Mouse (Mus musculus) MEL (cell line): ENCODE measurements around the gene Pomp. TPM values are rescaled to one million over a fixed set of nuclear protein-coding genes. Genes with fewer than 3 reads are reported as not detected.

Experiments
- DNase-seq: peaks from one replicate; pipeline ENCODE4 v3.0.0; 2011; ENCODE audit warnings: low read depth, low spot score
- H3K27ac ChIP-seq: 2 replicates; pipeline ENCODE4 v1.5.1; 2012; ENCODE audit warnings: low read depth, mild to moderate bottlenecking, control low read depth, low read length, moderate library complexity; ENCODE audit not compliant: control insufficient read depth
- H3K27me3 ChIP-seq, 2 experiments: fragments of 150-350 bp in 1 of 2; sonication (generic) in 1 of 2; 2 replicates each; pipeline ENCODE4 v1.6.1; 2012; ENCODE audit warnings: low read length in 2 of 2, mild to moderate bottlenecking in 2 of 2, improper control_type of control experiment in 1 of 2, moderate library complexity in 1 of 2; ENCODE audit not compliant: insufficient read depth in 2 of 2, control insufficient read depth in 1 of 2
- H3K36me3 ChIP-seq, 2 experiments: 2 replicates each; pipeline ENCODE4 v1.6.1; 2012 to 2014; ENCODE audit warnings: low read length in 2 of 2, improper control_type of control experiment in 1 of 2, inconsistent platforms in 1 of 2, mild to moderate bottlenecking in 1 of 2; ENCODE audit not compliant: insufficient read depth in 2 of 2, control insufficient read depth in 1 of 2
- H3K4me1 ChIP-seq, 2 experiments: fragments of 150-350 bp in 1 of 2; sonication (generic) in 1 of 2; 2 replicates each; pipeline ENCODE4 v1.6.1; 2012; ENCODE audit warnings: low read length in 2 of 2, improper control_type of control experiment in 1 of 2, mild to moderate bottlenecking in 1 of 2; ENCODE audit not compliant: insufficient read depth in 2 of 2, control insufficient read depth in 1 of 2
- H3K4me3 ChIP-seq, 2 experiments: fragments of 150-350 bp in 1 of 2; sonication (generic) in 1 of 2; 2 replicates each; pipeline ENCODE4 v1.5.1; 2012; ENCODE audit warnings: low read depth in 2 of 2, low read length in 2 of 2, mild to moderate bottlenecking in 2 of 2, moderate library complexity in 2 of 2, control low read depth in 1 of 2, improper control_type of control experiment in 1 of 2; ENCODE audit not compliant: control insufficient read depth in 1 of 2, insufficient read depth in 1 of 2
- H3K79me2 ChIP-seq: 2 replicates; pipeline ENCODE4 v1.6.1; 2012; ENCODE audit warnings: mild to moderate bottlenecking, low read length, moderate library complexity; ENCODE audit not compliant: control insufficient read depth, poor library complexity, insufficient read depth
- H3K9ac ChIP-seq: 2 replicates; pipeline ENCODE4 v1.6.1; 2012; ENCODE audit warnings: low read depth, mild to moderate bottlenecking, control low read depth, low read length, moderate library complexity; ENCODE audit not compliant: control insufficient read depth, poor library complexity, severe bottlenecking
- H3K9me3 ChIP-seq: fragments of 150-350 bp; sonication (generic); replicated peaks from 2 replicates; pipeline ENCODE4 v1.6.1; 2012; ENCODE audit warnings: mild to moderate bottlenecking, low read length, improper control_type of control experiment, moderate library complexity; ENCODE audit not compliant: insufficient read depth
- ELF1 ChIP-seq: IDR thresholded peaks from 2 replicates; pipeline ENCODE4 v1.6.1; 2014; ENCODE audit warnings: low read depth, mild to moderate bottlenecking, inconsistent platforms, low read length, improper control_type of control experiment, moderate library complexity
- GABPA ChIP-seq: IDR thresholded peaks from 2 replicates; pipeline ENCODE4 v1.6.1; 2012; ENCODE audit warnings: low read depth, mild to moderate bottlenecking, inconsistent platforms, low read length, improper control_type of control experiment, moderate library complexity
- JUND ChIP-seq: IDR thresholded peaks from 2 replicates; pipeline ENCODE4 v1.6.1; 2011; ENCODE audit warnings: low read depth, mild to moderate bottlenecking, improper control_type of control experiment, low read length
- MAX ChIP-seq: IDR thresholded peaks from 2 replicates; pipeline ENCODE4 v1.6.1; 2011; ENCODE audit warnings: low read length, improper control_type of control experiment
- MAZ ChIP-seq: IDR thresholded peaks from 2 replicates; pipeline ENCODE4 v1.6.1; 2012; ENCODE audit warnings: low read depth, mild to moderate bottlenecking, inconsistent platforms, low read length, improper control_type of control experiment
- MXI1 ChIP-seq: IDR thresholded peaks from 2 replicates; pipeline ENCODE4 v1.6.1; 2011; ENCODE audit warnings: mild to moderate bottlenecking, low read depth, low read length, improper control_type of control experiment
- MYB ChIP-seq: IDR thresholded peaks from 2 replicates; pipeline ENCODE4 v1.6.1; 2011; ENCODE audit warnings: mild to moderate bottlenecking, low read depth, low read length, improper control_type of control experiment
- MYC ChIP-seq: IDR thresholded peaks from 2 replicates; pipeline ENCODE4 v1.6.1; 2011; ENCODE audit warnings: low read depth, mild to moderate bottlenecking, low read length, improper control_type of control experiment, moderate library complexity
- NRF1 ChIP-seq: IDR thresholded peaks from 2 replicates; pipeline ENCODE4 v1.6.1; 2014; ENCODE audit warnings: low read depth, mild to moderate bottlenecking, inconsistent platforms, low read length, improper control_type of control experiment, moderate library complexity; ENCODE audit not compliant: poor library complexity, insufficient read depth, severe bottlenecking
- SIN3A ChIP-seq: IDR thresholded peaks from 2 replicates; pipeline ENCODE4 v1.6.1; 2012; ENCODE audit warnings: low read length, improper control_type of control experiment, inconsistent platforms
- TCF12 ChIP-seq: IDR thresholded peaks from 2 replicates; pipeline ENCODE4 v1.6.1; 2014; ENCODE audit warnings: low read depth, mild to moderate bottlenecking, inconsistent platforms, low read length, improper control_type of control experiment, moderate library complexity
- USF1 ChIP-seq: IDR thresholded peaks from 2 replicates; pipeline ENCODE4 v1.6.1; 2014; ENCODE audit warnings: low read depth, mild to moderate bottlenecking, inconsistent platforms, low read length, improper control_type of control experiment, moderate library complexity
- USF2 ChIP-seq, 2 experiments: IDR thresholded peaks; 2 replicates each; pipeline ENCODE4 v1.6.1; 2011 to 2012; ENCODE audit warnings: improper control_type of control experiment in 2 of 2, low read length in 2 of 2, borderline replicate concordance in 1 of 2, inconsistent platforms in 1 of 2, low read depth in 1 of 2, mild to moderate bottlenecking in 1 of 2; ENCODE audit not compliant: insufficient read depth in 1 of 2
- ZMIZ1 ChIP-seq: IDR thresholded peaks from 2 replicates; pipeline ENCODE4 v1.6.1; 2012; ENCODE audit warnings: low read depth, mild to moderate bottlenecking, inconsistent platforms, low read length, improper control_type of control experiment, moderate library complexity
- ZNF384 ChIP-seq: IDR thresholded peaks from 2 replicates; pipeline ENCODE4 v1.6.1; 2012; ENCODE audit warnings: low read depth, mild to moderate bottlenecking, inconsistent platforms, low read length, improper control_type of control experiment
- polyA plus RNA-seq, 2 experiments: library from polyadenylated mRNA; stranded (reverse) in 1 of 2; unstranded in 1 of 2; fragments of >175 nt in 1 of 2; fragments of >200 nt in 1 of 2; gene quantifications; 2 replicates each; pipeline versions ENCODE4 v1.2.1 to v1.2.4; 2012; ENCODE audit warnings: low replicate concordance in 2 of 2, low read depth in 1 of 2; ENCODE audit not compliant: insufficient read length in 2 of 2, insufficient read depth in 1 of 2, missing spikeins in 1 of 2
- total RNA-seq: library from RNA; depleted of rRNA; stranded (reverse); fragments of 300-350 nt; gene quantifications from 2 replicates; pipeline ENCODE4 v1.2.3, GENCODE M21; 2012

The Pomp gene
- total and polyA plus RNA-seq, 3 experiments: 348 to 500 TPM; not detected in 1

GRCm38 (mm10) chr5:147812255-147813040 is 47.8 kb upstream of the Pomp start:
- Histone ChIP-seq H3K79me2 (no peaks in the 10 kb centered on the region), H3K4me1 (no peaks in the 10 kb centered on the region), H3K36me3 (no peaks in the 10 kb centered on the region), H3K27ac (no peak overlapping the region), H3K4me3 (no peak overlapping the region), H3K9ac (no peak overlapping the region), H3K9me3 (0 out of 2 replicates have a peak, but pooled peaks cover 2% of the 10 kb centered on the region), H3K27me3 (no peaks in the 10 kb centered on the region)
- DNase-seq: no peak
- TF ChIP-seq JUND (no peak), SIN3A (no peak), MAZ (no peak), MYB (no peak), GABPA (no peak), ZMIZ1 (no peak), MYC (no peak), NRF1 (no peak), MAX (no peak), TCF12 (no peak), MXI1 (no peak), USF1 (no peak)

DNA sequence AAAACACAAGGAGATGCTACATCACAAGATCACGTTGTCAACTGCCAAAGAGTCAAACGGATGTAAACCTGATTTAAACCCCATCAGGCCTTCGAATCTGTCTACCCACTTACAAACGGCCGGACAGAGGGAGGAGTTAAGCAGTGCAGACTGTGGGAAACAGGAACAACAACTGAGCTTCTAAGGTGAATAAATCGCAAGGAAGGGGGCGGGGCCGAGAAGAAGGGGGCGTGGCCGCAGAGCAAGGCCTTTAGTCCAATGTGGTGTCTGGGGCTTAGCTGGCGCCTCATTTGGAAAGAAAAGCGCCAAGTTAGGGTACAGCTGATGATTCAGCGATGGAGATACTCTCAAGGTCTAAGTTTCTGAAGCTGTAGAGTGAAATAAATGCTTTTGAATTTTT is 45.3 kb upstream of the Pomp start:
- no peaks in the 10 kb centered on the region for H3K27me3 ChIP-seq
- no peak overlapping the region for H3K9ac ChIP-seq
- H3K36me3 ChIP-seq: no peaks in the 10 kb centered on the region
- no peak overlapping the region for H3K4me3 ChIP-seq
- no peak for TF ChIP-seq USF2 (IDR thresholded peaks at IDR 0.05; ENCODE audit: borderline replicate concordance in 1 of 2, insufficient read depth in 1 of 2, low read depth in 1 of 2, low read length in 2 of 2)
- TF ChIP-seq ZNF384: no peak
- no peak for TF ChIP-seq ELF1
- DNase-seq: peak; percentile 35
- no peaks in the 10 kb centered on the region for H3K79me2 ChIP-seq
- H3K9me3 ChIP-seq: 0 out of 2 replicates have a peak, but pooled peaks cover 2% of the 10 kb centered on the region
- H3K27ac ChIP-seq: no peak overlapping the region
- no peaks in the 10 kb centered on the region for H3K4me1 ChIP-seq
